Mouse (Mus musculus) limb, embryonic 13.5 days (tissue): ENCODE data around the gene Ptbp1. TPM values are rescaled to one million over a fixed set of nuclear protein-coding genes. Genes with fewer than 3 reads are reported as not detected.
A peak's percentile ranks its signal among the peaks of the same experiment; 100 is the strongest.

ENCODE experiments used
- ATAC-seq: fragments of 200-750 bp; cut with Nextera tagmentation; 2 replicates; pipeline ENCODE4 v1.8.0; 2017; ENCODE audit warnings: low read depth, moderate number of reproducible peaks, moderate TSS enrichment; ENCODE audit not compliant: low FRiP score
- H3K27ac ChIP-seq: fragments of 300-500 bp; sonication (generic); 2 replicates; pipeline ENCODE4 v1.5.1; 2015; ENCODE audit warnings: inconsistent platforms, mild to moderate bottlenecking, moderate library complexity
- H3K27me3 ChIP-seq: fragments of 300-500 bp; sonication (generic); 2 replicates; pipeline ENCODE4 v1.6.1; 2015; ENCODE audit warnings: mild to moderate bottlenecking, inconsistent platforms
- H3K36me3 ChIP-seq: fragments of 300-500 bp; sonication (generic); 2 replicates; pipeline ENCODE4 v1.6.1; 2015; ENCODE audit warnings: inconsistent platforms, mild to moderate bottlenecking, moderate library complexity
- H3K4me1 ChIP-seq: fragments of 300-500 bp; sonication (generic); 2 replicates; pipeline ENCODE4 v1.6.1; 2015; ENCODE audit warnings: inconsistent platforms
- H3K4me2 ChIP-seq: fragments of 300-500 bp; sonication (generic); replicated peaks from 2 replicates; pipeline ENCODE4 v1.6.1; 2015; ENCODE audit warnings: inconsistent platforms, mild to moderate bottlenecking, moderate library complexity
- H3K4me3 ChIP-seq: fragments of 300-500 bp; sonication (generic); 2 replicates; pipeline ENCODE4 v1.5.1; 2015; ENCODE audit warnings: moderate library complexity, mild to moderate bottlenecking, inconsistent platforms
- H3K9ac ChIP-seq: fragments of 300-500 bp; sonication (generic); 2 replicates; pipeline ENCODE4 v1.6.1; 2015; ENCODE audit warnings: mild to moderate bottlenecking, inconsistent platforms
- H3K9me3 ChIP-seq: fragments of 300-500 bp; sonication (generic); 2 replicates; pipeline ENCODE4 v1.6.1; 2016; ENCODE audit warnings: inconsistent platforms
- WGBS: fragments of 180-500 bp; shearing (Covaris S2); methylation state at CpG from one replicate; pipeline ENCODE4 v1.1.7; 2015; 5-methylcytosine and 5-hydroxymethylcytosine counted together
- polyA plus RNA-seq: library from polyadenylated mRNA; unstranded; fragments of >200 nt; fragmentation: Nextera tagmentation; extraction: Ambion mirVana; gene quantifications from 2 replicates; pipeline ENCODE4 v1.2.1, GENCODE M21; 2015

The Ptbp1 gene
- polyA plus RNA-seq, 1 experiment from 2014 or later, result 366 TPM

DNA sequence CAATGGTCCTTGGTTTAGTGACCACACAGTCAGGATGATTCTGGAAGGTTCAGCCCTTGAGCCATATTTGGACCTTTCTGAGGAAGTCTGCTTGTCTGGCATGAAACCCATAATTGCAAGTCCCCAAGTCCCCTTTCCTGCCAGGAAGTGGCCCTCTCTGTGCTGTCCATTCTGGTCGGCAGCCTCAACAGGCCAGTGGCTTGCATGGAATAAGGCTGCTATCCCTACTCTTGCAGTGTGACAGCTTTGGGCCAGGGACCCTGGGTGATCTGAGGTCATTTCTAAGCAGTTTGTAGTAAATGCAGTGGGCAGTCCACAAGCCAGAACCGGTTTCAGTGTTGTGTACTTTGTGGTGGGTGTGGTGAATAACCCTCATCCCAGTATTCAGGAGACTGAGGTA, 16.1 kb upstream of the Ptbp1 start:
- no peak overlapping the region for H3K4me2 ChIP-seq
- no peak overlapping the region for H3K27ac ChIP-seq
- 59% methylated on average over 2 of the region's 2 CpGs for WGBS
- no peak for ATAC-seq
- no peak overlapping the region for H3K9ac ChIP-seq
- no peak overlapping the region for H3K4me3 ChIP-seq
- H3K36me3 ChIP-seq, result no peaks in the 10 kb centered on the region
- no peaks in the 10 kb centered on the region for H3K27me3 ChIP-seq
- H3K9me3 ChIP-seq, result no peaks in the 10 kb centered on the region
- H3K4me1 ChIP-seq, result peaks cover 25% of the 10 kb centered on the region

DNA sequence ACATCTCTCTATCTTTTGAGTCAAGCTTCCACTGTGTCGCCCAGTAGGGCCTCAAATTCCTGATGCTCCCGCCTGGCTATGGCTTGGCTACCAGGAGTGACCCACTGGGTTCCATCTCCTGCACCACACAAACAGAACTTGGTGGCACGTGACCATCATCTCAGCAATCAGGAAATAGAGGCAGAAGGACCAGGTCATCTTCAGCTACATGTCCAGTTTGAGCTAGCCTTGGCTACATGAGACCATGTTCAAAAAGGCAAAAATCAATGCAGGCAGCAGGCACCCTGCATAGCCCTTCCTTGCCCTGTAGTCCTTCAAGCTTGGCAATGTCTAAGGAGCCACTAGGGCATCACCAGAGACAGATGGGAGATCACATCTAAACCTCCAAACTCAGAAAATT, 14.1 kb upstream of the Ptbp1 start:
- Histone ChIP-seq H3K9ac (no peak overlapping the region), H3K4me3 (no peak overlapping the region), H3K27ac (peak overlapping the region; percentile 97), H3K4me1 (peaks cover 32% of the 10 kb centered on the region), H3K9me3 (no peaks in the 10 kb centered on the region), H3K27me3 (no peaks in the 10 kb centered on the region), H3K36me3 (no peaks in the 10 kb centered on the region), H3K4me2 (peak overlapping the region; percentile 72)
- WGBS, result 90% methylated on average over 3 of the region's 3 CpGs
- no peak for ATAC-seq

DNA sequence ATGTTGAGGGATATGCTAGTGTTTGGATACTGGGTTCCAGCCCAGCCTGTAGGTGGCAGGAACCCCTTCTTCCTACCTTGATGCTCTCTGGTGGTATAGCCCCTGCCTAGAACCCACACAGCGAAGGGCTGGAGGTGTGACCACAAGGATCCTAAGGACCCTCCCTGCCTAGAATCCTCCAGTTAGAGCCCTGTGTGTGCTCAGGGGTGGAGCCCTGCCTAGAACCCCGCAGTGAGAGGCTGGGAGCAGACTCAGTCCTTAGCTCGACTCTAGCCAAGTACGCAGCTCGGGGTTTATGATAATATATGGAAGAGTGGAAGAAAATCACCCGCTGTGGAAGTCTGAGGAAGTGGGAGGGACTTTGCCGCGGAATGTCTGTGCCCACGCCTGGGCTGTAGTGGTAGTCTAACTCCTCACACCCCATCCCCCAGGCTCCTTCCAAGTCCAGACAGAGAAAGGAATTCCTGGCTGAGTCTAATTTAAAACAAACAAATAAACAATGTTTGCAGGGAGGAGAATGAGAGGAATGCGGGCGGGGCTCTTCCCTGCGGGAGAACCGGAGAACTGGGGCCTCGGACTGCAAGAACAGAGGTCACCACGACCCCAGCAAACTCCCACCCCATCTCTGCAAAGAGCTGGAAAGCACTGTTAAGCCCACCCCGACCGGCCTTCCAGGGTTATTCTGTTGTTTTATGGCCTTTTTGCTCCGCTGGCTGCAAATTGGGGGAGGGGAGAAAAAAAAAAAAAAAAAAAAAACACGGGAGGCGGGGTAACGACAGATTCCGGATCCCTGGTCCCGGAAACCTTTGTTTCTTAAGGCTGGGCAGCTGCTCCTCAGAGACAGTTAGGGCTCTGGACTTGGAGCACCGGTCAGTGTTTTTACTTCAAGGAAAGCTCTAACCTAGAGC, 13.3 kb upstream of the Ptbp1 start:
- H3K27ac ChIP-seq, result peak overlapping the region; percentile 97
- H3K36me3 ChIP-seq, result no peaks in the 10 kb centered on the region
- H3K9ac ChIP-seq, result peak overlapping the region; percentile 68
- H3K4me3 ChIP-seq, result peak overlapping the region; percentile 44
- WGBS, result under 1% methylated on average over 24 of the region's 24 CpGs
- peaks cover 32% of the 10 kb centered on the region for H3K4me1 ChIP-seq
- H3K4me2 ChIP-seq, result peak overlapping the region; percentile 72
- no peaks in the 10 kb centered on the region for H3K27me3 ChIP-seq
- peak; percentile 93 for ATAC-seq
- H3K9me3 ChIP-seq, result no peaks in the 10 kb centered on the region

DNA sequence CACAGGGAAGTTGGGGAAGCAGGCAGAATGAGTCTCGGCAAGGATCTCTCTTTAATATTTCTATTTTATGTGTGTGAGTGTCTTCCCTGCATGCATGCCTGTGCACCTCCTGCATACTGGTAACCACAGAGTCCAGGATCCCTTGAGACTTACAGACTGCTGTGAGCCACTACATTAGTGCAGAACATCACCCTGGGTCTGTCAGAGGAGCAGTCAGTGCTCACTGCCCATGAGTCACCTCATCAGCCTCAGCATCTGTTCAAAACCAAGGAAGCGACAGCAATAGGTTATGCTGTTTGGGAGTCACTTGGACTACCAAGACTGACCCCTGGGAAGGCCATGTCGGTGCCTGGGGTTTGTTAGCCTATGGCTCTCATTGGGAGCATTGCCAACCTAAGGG, 11.9 kb upstream of the Ptbp1 start:
- peaks cover 32% of the 10 kb centered on the region for H3K4me1 ChIP-seq
- no peak for ATAC-seq
- 62% methylated on average over 3 of the region's 3 CpGs for WGBS

DNA sequence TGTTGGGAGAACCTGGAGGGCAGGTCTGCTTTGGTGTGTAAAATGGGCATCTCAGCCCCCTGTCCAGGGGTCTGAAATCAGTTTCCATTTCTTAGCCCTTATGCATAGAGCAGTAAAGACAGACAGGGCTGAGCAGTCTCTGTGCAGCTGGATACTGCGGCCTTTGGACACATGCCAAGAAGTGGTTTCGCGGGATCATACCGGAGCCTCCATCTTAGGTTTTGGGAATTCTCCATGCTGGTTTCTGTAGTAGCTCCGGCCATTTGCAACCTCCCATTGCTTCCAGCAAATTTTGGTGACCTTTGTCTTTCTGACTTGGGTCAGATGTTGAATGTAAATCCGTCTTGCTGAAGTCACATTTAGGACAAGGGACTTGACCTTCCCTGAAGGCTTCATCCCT, 10.8 kb upstream of the Ptbp1 start:
- ATAC-seq, result no peak
- no peaks in the 10 kb centered on the region for H3K27me3 ChIP-seq
- H3K4me3 ChIP-seq, result no peak overlapping the region
- no peaks in the 10 kb centered on the region for H3K9me3 ChIP-seq
- no peak overlapping the region for H3K4me2 ChIP-seq
- H3K4me1 ChIP-seq, result peaks cover 32% of the 10 kb centered on the region
- WGBS, result 58% methylated on average over 6 of the region's 6 CpGs
- H3K27ac ChIP-seq, result peak overlapping the region; percentile 23; the same call in 1 of the 2 replicates
- H3K36me3 ChIP-seq, result no peaks in the 10 kb centered on the region
- no peak overlapping the region for H3K9ac ChIP-seq

More for the DNA sequence above, 11.9 kb upstream of the Ptbp1 start:
- Histone ChIP-seq H3K27ac (peak overlapping the region; percentile 58), H3K27me3 (no peaks in the 10 kb centered on the region), H3K36me3 (no peaks in the 10 kb centered on the region), H3K4me2 (no peak overlapping the region; the same call in 1 of the 2 replicates), H3K9ac (no peak overlapping the region), H3K9me3 (no peaks in the 10 kb centered on the region), H3K4me3 (no peak overlapping the region)

DNA sequence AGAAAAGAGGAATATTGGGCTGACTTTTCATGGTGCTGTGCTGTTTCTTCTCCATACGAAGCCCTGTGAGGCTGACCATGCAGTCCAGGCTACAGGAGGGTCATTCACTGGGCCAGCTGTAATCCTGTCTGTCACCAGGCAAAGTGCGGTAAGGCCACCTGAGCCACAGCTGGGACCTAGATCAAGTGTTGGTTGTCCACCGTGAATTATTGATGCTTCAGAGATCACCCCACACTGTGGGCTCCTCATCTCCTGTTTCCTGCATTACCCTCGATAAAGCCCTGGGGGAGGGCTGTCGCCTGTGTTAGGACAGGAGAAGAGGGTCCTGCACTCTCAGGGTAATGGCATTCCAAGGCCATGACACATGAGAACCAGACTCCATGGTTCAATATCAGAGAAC, 7.7 kb upstream of the Ptbp1 start:
- Histone ChIP-seq H3K4me1 (peaks cover 30% of the 10 kb centered on the region), H3K27me3 (no peaks in the 10 kb centered on the region), H3K4me3 (no peak overlapping the region), H3K27ac (no peak overlapping the region), H3K36me3 (no peaks in the 10 kb centered on the region), H3K4me2 (no peak overlapping the region), H3K9ac (no peak overlapping the region), H3K9me3 (no peaks in the 10 kb centered on the region)
- 42% methylated on average over 5 of the region's 5 CpGs for WGBS
- no peak for ATAC-seq

DNA sequence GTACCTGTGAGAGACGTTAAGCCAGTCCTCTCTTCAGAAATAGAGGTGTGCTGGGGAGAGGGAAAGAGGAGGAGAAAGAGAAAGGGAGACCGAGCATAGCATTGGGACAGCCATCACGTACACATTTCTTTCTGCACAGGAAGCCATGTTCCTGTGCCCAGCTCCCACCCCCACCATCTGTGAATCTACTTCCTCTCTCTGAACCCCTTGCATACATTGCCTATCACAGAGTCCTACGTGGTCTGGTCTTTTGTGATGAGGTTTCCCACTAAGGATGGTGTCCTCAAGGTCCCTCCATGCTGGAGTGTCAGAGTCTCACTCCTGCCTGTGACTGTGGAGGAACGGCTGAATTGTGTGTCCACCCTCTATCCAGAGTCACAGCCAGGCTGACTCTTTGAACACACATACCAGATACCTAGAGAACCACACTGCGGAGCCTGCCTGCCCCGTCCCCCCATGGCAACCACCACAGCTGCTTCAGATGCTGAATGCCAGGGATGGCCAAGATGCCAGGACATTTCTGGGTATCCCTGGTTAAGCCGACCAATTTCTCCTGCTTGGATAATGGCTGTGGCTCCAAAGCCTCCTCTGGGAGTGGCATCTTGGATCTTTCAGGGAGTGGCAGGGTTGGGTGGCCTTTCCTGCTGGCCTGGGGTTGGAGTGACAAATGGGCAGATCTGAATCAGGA, 4.1 kb upstream of the Ptbp1 start:
- Histone ChIP-seq H3K27ac (no peak overlapping the region), H3K9ac (no peak overlapping the region)
- ATAC-seq, result no peak

DNA sequence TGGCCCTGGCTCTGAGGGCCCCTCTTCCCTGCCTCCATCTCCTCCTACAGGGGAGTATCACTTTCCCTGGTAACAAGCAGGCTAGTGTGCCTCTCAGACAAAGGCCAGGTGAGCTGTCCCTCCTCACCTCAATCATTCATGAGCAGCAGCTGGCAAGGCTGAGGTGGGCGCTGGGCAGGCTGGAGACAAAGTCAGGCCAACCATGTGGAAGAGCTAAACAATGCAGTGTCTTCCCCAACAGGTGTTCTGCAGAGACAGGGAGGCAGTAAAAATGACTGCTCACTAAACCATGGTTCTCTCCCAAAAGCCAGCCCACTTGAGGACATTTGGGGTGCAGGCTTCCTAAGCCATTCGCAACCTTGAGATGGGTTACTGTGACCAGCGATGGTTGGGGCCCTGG, 2.6 kb upstream of the Ptbp1 start:
- H3K27ac ChIP-seq, result peak overlapping the region; percentile 100
- H3K4me1 ChIP-seq, result peaks cover 35% of the 10 kb centered on the region
- WGBS, result 64% methylated on average over 3 of the region's 3 CpGs
- H3K36me3 ChIP-seq, result peaks cover 9% of the 10 kb centered on the region
- H3K4me3 ChIP-seq, result peak overlapping the region; percentile 99; the same call in 1 of the 2 replicates
- no peaks in the 10 kb centered on the region for H3K9me3 ChIP-seq
- H3K27me3 ChIP-seq, result no peaks in the 10 kb centered on the region
- peak overlapping the region; percentile 80; the same call in 1 of the 2 replicates for H3K9ac ChIP-seq
- ATAC-seq, result no peak
- H3K4me2 ChIP-seq, result peak overlapping the region; percentile 79

More for the DNA sequence above, 4.1 kb upstream of the Ptbp1 start:
- Histone ChIP-seq H3K4me3 (no peak overlapping the region), H3K4me1 (peaks cover 25% of the 10 kb centered on the region), H3K4me2 (no peak overlapping the region), H3K9me3 (no peaks in the 10 kb centered on the region), H3K36me3 (no peaks in the 10 kb centered on the region), H3K27me3 (no peaks in the 10 kb centered on the region)
- WGBS, result 84% methylated on average over 8 of the region's 8 CpGs

DNA sequence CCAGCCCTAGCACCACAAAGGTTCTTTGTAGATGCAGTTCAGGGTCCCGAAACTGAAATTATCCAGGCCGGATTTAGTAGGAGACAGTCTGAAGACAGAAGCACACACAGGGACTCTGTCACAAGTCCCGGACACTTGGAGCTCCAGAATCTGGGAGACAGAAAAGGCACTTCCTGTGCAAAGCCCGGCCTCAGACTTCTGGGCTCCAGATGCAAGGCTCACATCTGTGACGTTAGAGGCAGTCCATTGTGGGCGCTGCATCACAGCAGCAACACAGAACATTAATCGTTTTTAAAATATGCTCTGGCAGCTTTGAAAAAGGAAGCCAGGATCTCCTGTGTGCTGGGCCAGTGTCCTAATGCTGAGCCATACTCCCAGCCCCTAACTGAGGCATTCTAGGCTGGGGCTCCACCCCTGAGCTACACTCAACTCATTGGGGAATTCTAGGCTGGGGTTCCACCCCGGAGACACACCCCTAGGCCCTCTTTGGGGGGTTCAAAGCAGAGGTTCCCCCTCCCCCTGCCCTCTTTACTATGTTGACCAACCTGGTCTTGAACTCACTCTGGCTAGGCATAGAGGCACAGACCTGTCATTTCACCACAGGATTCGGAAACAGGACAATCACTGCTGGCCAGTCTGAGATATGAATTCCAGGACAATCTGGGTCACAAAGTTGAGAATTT, 2.0 kb upstream of the Ptbp1 start:
- Histone ChIP-seq H3K36me3 (peaks cover 15% of the 10 kb centered on the region), H3K27ac (peak overlapping the region; percentile 100), H3K4me1 (peaks cover 40% of the 10 kb centered on the region), H3K27me3 (no peaks in the 10 kb centered on the region), H3K9ac (peak overlapping the region; percentile 80), H3K4me3 (peak overlapping the region; percentile 99), H3K9me3 (no peaks in the 10 kb centered on the region), H3K4me2 (peak overlapping the region; percentile 79)
- ATAC-seq, result no peak
- 32% methylated on average over 9 of the region's 9 CpGs for WGBS

DNA sequence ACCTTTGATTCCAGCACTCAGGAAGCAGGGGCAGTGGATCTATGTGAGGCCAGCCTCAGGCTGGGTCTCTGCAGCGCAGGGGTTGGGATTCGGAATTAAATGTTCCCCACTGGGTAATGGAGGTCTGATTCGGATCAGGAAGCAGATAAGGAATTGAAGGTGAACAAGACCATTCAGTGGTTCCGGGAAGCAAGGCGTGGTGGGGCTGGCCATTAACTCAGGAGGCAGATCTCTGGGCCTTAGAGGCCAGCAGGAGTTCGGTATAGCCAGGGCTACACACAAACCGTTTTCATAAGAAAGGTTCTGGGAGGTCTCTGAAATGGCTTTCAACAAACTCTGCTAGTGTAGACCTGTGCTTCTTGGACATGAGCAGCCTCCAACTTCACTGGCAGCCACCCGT, 1.4 kb upstream of the Ptbp1 start:
- H3K4me1 ChIP-seq, result peaks cover 46% of the 10 kb centered on the region
- H3K9me3 ChIP-seq, result no peaks in the 10 kb centered on the region
- peak overlapping the region; percentile 80 for H3K9ac ChIP-seq
- no peaks in the 10 kb centered on the region for H3K27me3 ChIP-seq
- H3K4me2 ChIP-seq, result peak overlapping the region; percentile 79
- H3K36me3 ChIP-seq, result peaks cover 20% of the 10 kb centered on the region
- peak overlapping the region; percentile 99 for H3K4me3 ChIP-seq
- WGBS, result 17% methylated on average over 8 of the region's 8 CpGs
- no peak for ATAC-seq
- peak overlapping the region; percentile 100 for H3K27ac ChIP-seq

DNA sequence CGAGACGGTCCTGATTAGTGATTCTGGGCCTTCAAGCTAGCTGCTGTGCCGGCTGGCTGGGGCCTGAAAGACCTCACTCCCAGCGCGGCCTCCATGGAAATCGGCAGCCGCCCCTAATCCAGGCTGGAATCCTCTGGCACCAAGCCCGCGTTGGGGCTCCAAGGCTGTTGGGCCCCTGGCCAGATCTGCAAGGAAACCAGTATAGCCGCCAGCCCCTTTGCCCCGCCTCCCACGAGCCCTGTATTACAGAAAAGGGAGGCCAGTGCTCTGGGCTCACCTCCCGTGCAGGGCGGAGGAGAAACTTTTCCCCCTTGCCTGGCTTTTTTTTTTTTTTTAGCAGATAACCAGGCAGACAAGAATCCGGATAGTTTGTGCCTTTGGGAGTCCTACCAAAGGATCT, 835 bp upstream of the Ptbp1 start:
- H3K4me1 ChIP-seq, result peaks cover 52% of the 10 kb centered on the region
- H3K4me2 ChIP-seq, result peak overlapping the region; percentile 79
- WGBS, result 0% methylated on average over 15 of the region's 15 CpGs
- peak overlapping the region; percentile 80 for H3K9ac ChIP-seq
- H3K36me3 ChIP-seq, result peaks cover 26% of the 10 kb centered on the region
- peak overlapping the region; percentile 99 for H3K4me3 ChIP-seq
- ATAC-seq, result peak; percentile 43
- H3K27me3 ChIP-seq, result no peaks in the 10 kb centered on the region
- H3K9me3 ChIP-seq, result no peaks in the 10 kb centered on the region
- peak overlapping the region; percentile 100 for H3K27ac ChIP-seq
